Mouse (Mus musculus): ENCODE measurements around the gene Gltp.

- TF ChIP-seq MAFK (IDR thresholded peaks at IDR 0.05; ENCODE audit: insufficient read depth, low read depth, low read length) (no peak), ZNF384 (IDR thresholded peaks at IDR 0.05; ENCODE audit: low read depth, low read length) (no peak)
These were observed 27.7 kb upstream of the Gltp start for GRCm38 (mm10) chr5:114718483-114718882.
